Mouse (Mus musculus): Measurements from ENCODE around the gene Trim54. TPM values are rescaled to one million over a fixed set of nuclear protein-coding genes. Genes with fewer than 3 reads are reported as not detected.

Trim54 gene
- total and polyA plus RNA-seq, 3 experiments: not detected

- TF ChIP-seq SMC3 (IDR thresholded peaks at IDR 0.05; ENCODE audit: low read depth, low read length) (no peak), ZMIZ1 (IDR thresholded peaks at IDR 0.05; ENCODE audit: low read depth, low read length) (no peak), CHD1 (IDR thresholded peaks at IDR 0.05; ENCODE audit: low read depth, low read length) (no peak), SIN3A (IDR thresholded peaks at IDR 0.05; ENCODE audit: low read length) (no peak), EP300 (IDR thresholded peaks at IDR 0.05; ENCODE audit: low read depth in 1 of 2, low read length in 2 of 2) (no peak), RAD21 (IDR thresholded peaks at IDR 0.05; ENCODE audit: low read depth, low read length) (no peak), POLR2AphosphoS2 (IDR thresholded peaks at IDR 0.05; ENCODE audit: low read length) (no peak), ZC3H11A (IDR thresholded peaks at IDR 0.05; ENCODE audit: low read depth, low read length) (no peak), MYC (IDR thresholded peaks at IDR 0.05; ENCODE audit: low read depth, low read length) (no peak), MYB (IDR thresholded peaks at IDR 0.05; ENCODE audit: low read depth, low read length) (no peak), ELF1 (IDR thresholded peaks at IDR 0.05; ENCODE audit: low read depth, low read length) (no peak), RCOR1 (IDR thresholded peaks at IDR 0.05; ENCODE audit: low read depth, low read length) (no peak), TBP (IDR thresholded peaks at IDR 0.05; ENCODE audit: low read depth, low read length) (no peak), POLR2A (IDR thresholded peaks at IDR 0.05; ENCODE audit: control insufficient read depth in 1 of 2, insufficient read depth in 1 of 2, low read depth in 1 of 2, low read length in 2 of 2, poor library complexity in 1 of 2) (no peak), TAL1 (IDR thresholded peaks at IDR 0.05; ENCODE audit: low read length) (no peak), NRF1 (IDR thresholded peaks at IDR 0.05; ENCODE audit: insufficient read depth, low read depth, low read length, poor library complexity, severe bottlenecking) (no peak)
Observed at GRCm38 (mm10) chr5:31071059-31071458, 45.5 kb upstream of the Trim54 start.

GRCm38 (mm10) chr5:31071821-31072220, 44.7 kb upstream of the Trim54 start:
- no peaks in the 10 kb centered on the region for H3K79me2 ChIP-seq (ENCODE audit: control insufficient read depth, insufficient read depth, low read length, poor library complexity)
- DNase-seq (ENCODE audit: low read depth, low spot score): no peak
- no peak overlapping the region for H3K4me3 ChIP-seq (ENCODE audit: control insufficient read depth in 1 of 2, insufficient read depth in 1 of 2, low read depth in 2 of 2, low read length in 2 of 2)
- H3K9me3 ChIP-seq (replicated peaks; ENCODE audit: insufficient read depth, low read length): no peaks in the 10 kb centered on the region
- peaks cover 0 to 18% of the 10 kb centered on the region in 2 experiments; a peak in 2 of 4 replicates for H3K36me3 ChIP-seq (ENCODE audit: control insufficient read depth in 1 of 2, insufficient read depth in 2 of 2, low read length in 2 of 2)
- no peak overlapping the region for H3K27ac ChIP-seq (ENCODE audit: control insufficient read depth, low read depth, low read length)
- TF ChIP-seq GATA1 (IDR thresholded peaks at IDR 0.05; ENCODE audit: low read depth, low read length) (no peak), TAL1 (IDR thresholded peaks at IDR 0.05; ENCODE audit: low read length) (no peak), MXI1 (IDR thresholded peaks at IDR 0.05; ENCODE audit: low read depth, low read length) (no peak), EP300 (IDR thresholded peaks at IDR 0.05; ENCODE audit: low read depth in 1 of 2, low read length in 2 of 2) (no peak), NRF1 (IDR thresholded peaks at IDR 0.05; ENCODE audit: insufficient read depth, low read depth, low read length, poor library complexity, severe bottlenecking) (no peak), RAD21 (IDR thresholded peaks at IDR 0.05; ENCODE audit: low read depth, low read length) (no peak), UBTF (IDR thresholded peaks at IDR 0.05; ENCODE audit: borderline replicate concordance, insufficient read depth, low read depth, low read length) (no peak), MYB (IDR thresholded peaks at IDR 0.05; ENCODE audit: low read depth, low read length) (no peak), POLR2A (IDR thresholded peaks at IDR 0.05; ENCODE audit: control insufficient read depth in 1 of 2, insufficient read depth in 1 of 2, low read depth in 1 of 2, low read length in 2 of 2, poor library complexity in 1 of 2) (no peak), CTCF (IDR thresholded peaks at IDR 0.05 in 2 of 3, conservative IDR thresholded peaks at IDR 0.05 in 1 of 3; ENCODE audit: control insufficient read depth in 1 of 3, insufficient read depth in 1 of 3, low read depth in 2 of 3, low read length in 3 of 3, poor library complexity in 1 of 3, severe bottlenecking in 1 of 3) (no peak), CHD2 (IDR thresholded peaks at IDR 0.05; ENCODE audit: low read length) (no peak), CHD1 (IDR thresholded peaks at IDR 0.05; ENCODE audit: low read depth, low read length) (no peak), ETS1 (IDR thresholded peaks at IDR 0.05; ENCODE audit: low read depth, low read length) (no peak), RCOR1 (IDR thresholded peaks at IDR 0.05; ENCODE audit: low read depth, low read length) (no peak), MAZ (IDR thresholded peaks at IDR 0.05; ENCODE audit: low read depth, low read length) (no peak), MEF2A (IDR thresholded peaks at IDR 0.05; ENCODE audit: extremely low read depth, insufficient replicate concordance, low read depth, low read length, poor library complexity, severe bottlenecking) (no peak), USF1 (IDR thresholded peaks at IDR 0.05; ENCODE audit: low read depth, low read length) (no peak), ELF1 (IDR thresholded peaks at IDR 0.05; ENCODE audit: low read depth, low read length) (no peak), SMC3 (IDR thresholded peaks at IDR 0.05; ENCODE audit: low read depth, low read length) (no peak), SIN3A (IDR thresholded peaks at IDR 0.05; ENCODE audit: low read length) (no peak)
- no peaks in the 10 kb centered on the region for H3K27me3 ChIP-seq (ENCODE audit: control insufficient read depth in 1 of 2, insufficient read depth in 2 of 2, low read length in 2 of 2)
- H3K4me1 ChIP-seq (ENCODE audit: control insufficient read depth in 1 of 2, insufficient read depth in 2 of 2, low read length in 2 of 2): no peaks in the 10 kb centered on the region
- H3K9ac ChIP-seq (ENCODE audit: control insufficient read depth, low read depth, low read length, poor library complexity, severe bottlenecking): no peak overlapping the region

More at GRCm38 (mm10) chr5:31071059-31071458, 45.5 kb upstream of the Trim54 start:
- H3K4me1 ChIP-seq (ENCODE audit: control insufficient read depth in 1 of 2, insufficient read depth in 2 of 2, low read length in 2 of 2): no peaks in the 10 kb centered on the region
- no peak overlapping the region for H3K4me3 ChIP-seq (ENCODE audit: control insufficient read depth in 1 of 2, insufficient read depth in 1 of 2, low read depth in 2 of 2, low read length in 2 of 2)
- no peaks in the 10 kb centered on the region for H3K79me2 ChIP-seq (ENCODE audit: control insufficient read depth, insufficient read depth, low read length, poor library complexity)
- no peaks in the 10 kb centered on the region for H3K9me3 ChIP-seq (replicated peaks; ENCODE audit: insufficient read depth, low read length)
- no peak overlapping the region for H3K27ac ChIP-seq (ENCODE audit: control insufficient read depth, low read depth, low read length)
- H3K36me3 ChIP-seq (ENCODE audit: control insufficient read depth in 1 of 2, insufficient read depth in 2 of 2, low read length in 2 of 2): peaks cover 0 to 21% of the 10 kb centered on the region in 2 experiments; a peak in 2 of 4 replicates
- no peak for DNase-seq (ENCODE audit: low read depth, low spot score)
- H3K9ac ChIP-seq (ENCODE audit: control insufficient read depth, low read depth, low read length, poor library complexity, severe bottlenecking): no peak overlapping the region
- no peaks in the 10 kb centered on the region for H3K27me3 ChIP-seq (ENCODE audit: control insufficient read depth in 1 of 2, insufficient read depth in 2 of 2, low read length in 2 of 2)
